Mouse (Mus musculus): ENCODE measurements around the gene Tet1. TPM values are rescaled to one million over a fixed set of nuclear protein-coding genes. Genes with fewer than 3 reads are reported as not detected.
"Not testable (repeated sequence)": the region's sequence is repeated elsewhere in the genome, so short reads cannot be mapped to it uniquely, and the experiment has no call there.

The Tet1 gene
- polyA plus RNA-seq (2015; fragmentation: Nextera tagmentation; extraction: Ambion mirVana), result 25.6 and 26.9 TPM in 2 replicates

- H3K27ac ChIP-seq; H3K9ac ChIP-seq; ATAC-seq (replicated peaks; ENCODE audit: insufficient number of reproducible peaks, insufficient read depth, low FRiP score, low read depth); H3K4me1 ChIP-seq (replicated peaks); H3K9me3 ChIP-seq (replicated peaks); H3K4me3 ChIP-seq; H3K36me3 ChIP-seq; H3K4me2 ChIP-seq; H3K27me3 ChIP-seq: not testable (repeated sequence)
- no CpG with 5 or more reads among the region's 1 CpGs for WGBS
Observed at GRCm38 (mm10) chr10:62908896-62909295, at the start of gene Tet1. TSS of gene Tet1 (minus strand) at chr10:62908996.

DNA sequence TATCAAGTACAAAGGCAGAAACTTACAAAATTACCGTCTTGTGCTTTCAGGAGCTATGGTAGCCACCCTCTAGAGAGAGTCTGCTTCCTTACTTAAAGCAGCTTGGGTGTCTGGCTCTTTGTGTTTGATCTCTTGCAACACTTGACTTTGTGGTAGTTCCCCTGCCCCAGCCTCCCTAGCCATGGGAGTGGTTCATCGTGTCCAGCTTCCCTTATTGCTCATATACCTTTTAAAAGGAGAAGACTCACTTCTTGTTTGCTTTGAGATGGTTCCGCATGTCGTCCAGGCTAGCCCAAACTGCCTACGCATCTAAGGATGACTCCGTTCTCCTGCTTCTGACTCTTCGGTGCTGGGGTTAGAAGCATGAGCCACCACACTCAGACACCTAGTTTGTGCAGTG is 39.8 kb upstream of the Tet1 start:
- H3K9ac ChIP-seq, result no peak overlapping the region
- H3K4me1 ChIP-seq (replicated peaks), result peaks cover 4% of the 10 kb centered on the region; the same call in 1 of the 2 replicates
- no peak overlapping the region for H3K4me3 ChIP-seq
- H3K9me3 ChIP-seq (replicated peaks), result no peaks in the 10 kb centered on the region
- 90% methylated on average over 7 of the region's 7 CpGs for WGBS
- H3K36me3 ChIP-seq, result peaks cover 19% of the 10 kb centered on the region; the same call in 1 of the 2 replicates
- no peak overlapping the region for H3K27ac ChIP-seq
- no peaks in the 10 kb centered on the region for H3K27me3 ChIP-seq
- ATAC-seq (replicated peaks; ENCODE audit: insufficient number of reproducible peaks, insufficient read depth, low FRiP score, low read depth), result no peak
- H3K4me2 ChIP-seq, result no peak overlapping the region

DNA sequence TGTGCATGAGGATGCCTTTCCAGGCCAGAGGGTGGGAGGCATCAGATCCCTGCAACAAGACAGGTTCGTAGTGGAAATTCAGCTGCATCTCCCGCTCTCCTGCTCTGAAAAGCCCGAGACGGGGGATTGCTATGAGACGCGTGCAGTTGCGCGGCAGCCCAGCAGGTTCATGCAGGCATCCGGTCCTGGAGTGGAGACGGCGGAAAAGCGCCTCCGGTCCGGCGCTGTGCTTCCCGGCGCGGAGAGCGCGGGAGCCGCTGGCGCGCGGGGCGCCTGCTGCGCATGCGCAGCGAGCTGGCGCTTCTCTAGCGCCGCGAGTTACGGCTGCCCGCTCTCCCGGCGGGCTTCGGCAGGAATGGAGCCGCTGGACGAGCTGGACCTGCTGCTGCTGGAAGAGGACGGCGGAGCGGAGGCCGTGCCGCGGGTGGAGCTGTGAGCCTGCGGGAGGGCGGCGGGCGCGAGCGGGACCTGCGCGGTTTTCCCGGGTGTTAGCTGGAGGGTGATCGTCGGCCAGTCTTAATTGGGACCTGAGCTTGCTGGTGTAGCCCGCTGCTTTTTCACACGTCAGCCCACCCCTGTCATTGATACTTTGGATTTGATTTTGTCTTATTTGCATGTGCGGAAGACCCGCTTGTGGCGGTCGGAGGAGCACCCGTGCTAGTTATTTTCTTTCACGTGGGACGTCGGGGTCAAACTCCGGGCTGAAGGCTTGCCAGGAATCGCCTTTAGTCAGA is 38.1 kb upstream of the Tet1 start, which contains the start of gene Dna2:
TSS of gene Dna2 (plus strand) at position 289 of the 734 bp plus-strand sequence.
- Histone ChIP-seq H3K27me3 (no peaks in the 10 kb centered on the region), H3K9me3 (replicated peaks) (no peaks in the 10 kb centered on the region), H3K27ac (peak within 1 kb of the TSS; percentile 83), H3K36me3 (peaks cover 24% of the 10 kb centered on the region), H3K4me3 (peak within 1 kb of the TSS; percentile 65), H3K9ac (peak within 1 kb of the TSS; percentile 73), H3K4me2 (peak within 1 kb of the TSS; percentile 79), H3K4me1 (replicated peaks) (peaks cover 4% of the 10 kb centered on the region; the same call in 1 of the 2 replicates)
- peak; percentile 87 for ATAC-seq (replicated peaks; ENCODE audit: insufficient number of reproducible peaks, insufficient read depth, low FRiP score, low read depth)
- WGBS, result under 1% methylated on average over 68 of the region's 68 CpGs

- no peak for ATAC-seq (replicated peaks; ENCODE audit: insufficient number of reproducible peaks, insufficient read depth, low FRiP score, low read depth)
- Histone ChIP-seq H3K4me1 (replicated peaks) (peaks cover 4% of the 10 kb centered on the region; the same call in 1 of the 2 replicates), H3K27me3 (no peaks in the 10 kb centered on the region), H3K4me3 (no peak overlapping the region), H3K9me3 (replicated peaks) (no peaks in the 10 kb centered on the region), H3K36me3 (peaks cover 21% of the 10 kb centered on the region), H3K27ac (no peak overlapping the region), H3K9ac (no peak overlapping the region), H3K4me2 (no peak overlapping the region)
- WGBS, result 80% methylated on average over 10 of the region's 10 CpGs
Observed at GRCm38 (mm10) chr10:62944975-62945580, 36.3 kb upstream of the Tet1 start.

DNA sequence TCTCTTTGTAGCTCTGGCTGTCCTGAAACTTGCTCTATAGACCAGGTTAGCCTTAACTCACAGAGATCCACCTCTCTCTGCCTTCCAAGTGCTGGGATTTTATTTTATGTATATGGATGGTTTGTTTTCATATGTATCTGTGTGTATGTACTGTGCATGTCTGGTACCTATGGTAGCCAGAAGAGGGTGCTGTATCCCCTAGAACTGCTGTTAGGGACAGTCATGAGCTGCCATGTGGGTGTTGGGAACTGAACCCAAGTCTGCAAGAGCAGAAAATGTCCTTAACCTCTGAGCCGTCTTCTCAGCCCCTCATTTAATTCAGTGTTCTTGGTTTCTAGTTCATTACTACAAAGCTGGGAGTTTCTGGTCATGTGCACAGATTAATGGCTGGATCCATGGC is 23.6 kb upstream of the Tet1 start:
- WGBS, result 89% methylated on average over 1 of the region's 1 CpGs
- no peak overlapping the region for H3K4me2 ChIP-seq
- no peak overlapping the region for H3K4me3 ChIP-seq
- no peak for ATAC-seq (replicated peaks; ENCODE audit: insufficient number of reproducible peaks, insufficient read depth, low FRiP score, low read depth)
- H3K27me3 ChIP-seq, result no peaks in the 10 kb centered on the region
- no peaks in the 10 kb centered on the region for H3K4me1 ChIP-seq (replicated peaks)
- no peak overlapping the region for H3K9ac ChIP-seq
- no peaks in the 10 kb centered on the region for H3K9me3 ChIP-seq (replicated peaks)
- no peak overlapping the region for H3K27ac ChIP-seq
- H3K36me3 ChIP-seq, result peaks cover 34% of the 10 kb centered on the region

DNA sequence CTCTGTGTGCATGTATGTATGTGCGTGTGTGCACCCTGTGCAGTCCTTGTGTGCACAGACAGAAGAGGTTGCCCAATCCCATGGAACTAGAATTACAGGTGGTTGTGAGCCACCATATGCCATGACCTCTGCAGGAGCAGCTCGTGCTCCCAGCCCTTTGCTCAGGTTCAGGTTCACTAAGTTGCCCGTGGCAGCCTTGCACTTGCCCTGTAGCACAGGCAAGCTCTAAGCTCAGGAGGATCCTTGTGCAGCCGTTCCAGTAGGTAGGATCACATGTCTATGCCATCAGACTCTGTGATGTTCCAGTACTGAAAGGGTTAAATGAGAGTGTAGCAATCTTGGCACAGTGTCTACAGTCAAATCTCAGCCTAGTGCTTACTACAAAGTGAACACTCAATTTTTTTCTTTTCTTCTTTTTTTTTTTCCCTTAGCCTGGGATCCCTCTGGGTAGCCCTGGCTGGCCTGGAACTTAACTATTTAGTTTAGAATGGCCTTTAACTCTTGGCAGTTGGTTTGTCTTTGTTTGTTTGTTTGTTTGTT is 15.4 kb upstream of the Tet1 start:
- Histone ChIP-seq H3K9ac (no peak overlapping the region), H3K36me3 (peaks cover 11% of the 10 kb centered on the region), H3K9me3 (replicated peaks) (no peaks in the 10 kb centered on the region), H3K4me2 (no peak overlapping the region), H3K4me3 (no peak overlapping the region), H3K27ac (no peak overlapping the region), H3K4me1 (replicated peaks) (peaks cover 16% of the 10 kb centered on the region), H3K27me3 (no peaks in the 10 kb centered on the region)
- ATAC-seq (replicated peaks; ENCODE audit: insufficient number of reproducible peaks, insufficient read depth, low FRiP score, low read depth), result no peak
- 91% methylated on average over 4 of the region's 4 CpGs for WGBS

- H3K4me1 ChIP-seq (replicated peaks), result peaks cover 16% of the 10 kb centered on the region
- peak overlapping the region; percentile 91 for H3K27ac ChIP-seq
- peak overlapping the region; percentile 90 for H3K4me3 ChIP-seq
- peak overlapping the region; percentile 94 for H3K9ac ChIP-seq
- no peaks in the 10 kb centered on the region for H3K9me3 ChIP-seq (replicated peaks)
- H3K36me3 ChIP-seq, result no peaks in the 10 kb centered on the region
- ATAC-seq (replicated peaks; ENCODE audit: insufficient number of reproducible peaks, insufficient read depth, low FRiP score, low read depth), result peak; percentile 63
- peak overlapping the region; percentile 91 for H3K4me2 ChIP-seq
- under 1% methylated on average over 29 of the region's 29 CpGs for WGBS
- H3K27me3 ChIP-seq, result no peaks in the 10 kb centered on the region
Observed at GRCm38 (mm10) chr10:62920766-62921156, 12.0 kb upstream of the Tet1 start.

DNA sequence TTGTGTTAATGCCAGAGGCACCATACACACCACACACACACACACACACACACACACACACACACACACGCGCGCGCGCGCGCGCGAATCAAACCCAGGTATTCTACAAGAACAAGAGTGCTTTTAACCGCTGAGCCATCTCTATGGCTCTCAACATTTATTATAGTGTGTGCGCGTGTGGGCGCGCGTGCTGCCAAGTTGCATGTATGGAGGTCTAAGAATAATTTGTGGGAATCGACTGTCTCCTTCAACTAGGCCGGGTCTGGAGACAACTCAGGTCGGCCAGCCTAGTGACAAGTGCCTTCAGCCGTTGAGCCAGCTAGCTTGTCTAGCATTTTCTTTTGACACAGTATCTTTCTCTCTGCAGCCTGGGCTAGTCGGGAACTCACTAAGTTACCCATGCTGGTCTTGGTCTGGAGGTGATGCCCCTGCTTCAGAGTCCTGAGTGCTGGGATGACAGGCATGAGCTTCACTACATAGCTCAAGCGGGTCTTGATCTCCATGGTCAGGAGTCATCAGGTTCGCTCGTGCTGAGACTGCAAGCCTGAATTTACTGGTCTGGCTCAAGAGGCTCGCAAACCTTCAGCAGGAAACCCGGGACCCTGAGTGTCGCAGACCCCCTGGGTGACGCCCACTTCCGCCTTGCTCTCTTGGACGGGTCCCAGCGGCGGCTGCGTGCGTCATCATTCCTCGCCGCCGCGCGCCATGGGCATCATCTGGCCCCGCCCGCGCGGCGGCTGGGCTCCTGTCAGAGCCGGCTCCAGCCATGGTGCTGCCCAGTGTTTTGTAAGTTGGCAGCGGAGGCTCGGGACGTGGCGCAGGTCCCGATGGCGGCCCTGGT is 11.3 kb upstream of the Tet1 start, which contains the start of gene Slc25a16:
TSS of gene Slc25a16 (plus strand) at position 709 of the 841 bp plus-strand sequence.
- H3K9me3 ChIP-seq (replicated peaks), result no peaks in the 10 kb centered on the region
- 3% methylated on average over 50 of the region's 50 CpGs for WGBS
- ATAC-seq (replicated peaks; ENCODE audit: insufficient number of reproducible peaks, insufficient read depth, low FRiP score, low read depth), result peak; percentile 97
- H3K36me3 ChIP-seq, result no peaks in the 10 kb centered on the region
- H3K4me2 ChIP-seq, result peak within 1 kb of the TSS; percentile 91
- peaks cover 16% of the 10 kb centered on the region for H3K4me1 ChIP-seq (replicated peaks)
- H3K4me3 ChIP-seq, result peak within 1 kb of the TSS; percentile 90
- H3K27me3 ChIP-seq, result no peaks in the 10 kb centered on the region
- peak within 1 kb of the TSS; percentile 91 for H3K27ac ChIP-seq
- peak within 1 kb of the TSS; percentile 94 for H3K9ac ChIP-seq

DNA sequence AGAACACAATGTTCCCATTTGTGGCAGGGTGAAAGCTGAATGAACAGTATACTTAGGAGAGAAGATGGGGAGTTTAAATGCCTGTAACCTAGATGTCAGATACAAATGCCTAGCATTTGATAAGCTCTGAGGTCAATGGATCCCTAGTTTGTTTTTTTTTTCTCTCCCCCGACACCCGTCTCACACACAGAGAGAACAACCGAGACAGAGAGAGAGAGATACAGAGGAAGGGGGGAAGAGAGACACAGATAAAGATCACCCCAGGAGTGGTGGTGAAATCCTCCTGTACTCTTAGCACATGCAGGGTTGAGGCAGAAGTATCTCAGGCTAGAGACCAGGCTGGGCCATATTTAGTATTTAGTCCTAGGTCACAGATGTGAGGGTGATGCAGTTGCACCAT is 10.2 kb upstream of the Tet1 start:
- ATAC-seq (replicated peaks; ENCODE audit: insufficient number of reproducible peaks, insufficient read depth, low FRiP score, low read depth), result no peak

DNA sequence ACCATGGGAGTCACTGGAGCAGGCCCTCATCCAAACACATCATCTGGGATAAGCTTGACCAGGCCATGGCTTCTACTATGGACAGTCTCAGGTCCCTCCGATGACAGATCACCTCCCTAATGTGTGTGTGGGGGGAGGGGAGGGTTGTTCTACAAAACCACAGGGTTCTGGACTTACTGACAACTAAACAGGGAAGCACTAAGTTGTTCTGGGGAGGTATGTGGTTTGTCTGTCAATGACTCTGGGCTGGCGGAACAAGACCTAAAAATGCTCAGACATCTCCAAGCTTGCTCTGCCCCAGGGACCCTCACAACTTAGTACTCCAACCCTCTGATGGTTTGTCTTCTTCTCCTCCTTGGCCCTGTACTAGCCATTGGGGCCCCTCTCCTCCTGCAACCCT is 2.3 kb upstream of the Tet1 start:
- Histone ChIP-seq H3K27me3 (no peaks in the 10 kb centered on the region), H3K4me1 (replicated peaks) (no peaks in the 10 kb centered on the region), H3K27ac (no peak overlapping the region), H3K36me3 (no peaks in the 10 kb centered on the region), H3K4me2 (no peak overlapping the region), H3K4me3 (no peak overlapping the region), H3K9ac (no peak overlapping the region), H3K9me3 (replicated peaks) (no peaks in the 10 kb centered on the region)
- ATAC-seq (replicated peaks; ENCODE audit: insufficient number of reproducible peaks, insufficient read depth, low FRiP score, low read depth), result no peak
- WGBS, result 69% methylated on average over 2 of the region's 2 CpGs

More for the DNA sequence above, 10.2 kb upstream of the Tet1 start:
- peaks cover 16% of the 10 kb centered on the region for H3K4me1 ChIP-seq (replicated peaks)
- no peaks in the 10 kb centered on the region for H3K36me3 ChIP-seq
- no peak overlapping the region for H3K4me2 ChIP-seq
- no peak overlapping the region for H3K4me3 ChIP-seq
- H3K9ac ChIP-seq, result no peak overlapping the region
- H3K9me3 ChIP-seq (replicated peaks), result no peaks in the 10 kb centered on the region
- H3K27ac ChIP-seq, result no peak overlapping the region
- no peaks in the 10 kb centered on the region for H3K27me3 ChIP-seq
- WGBS, result 62% methylated on average over 3 of the region's 3 CpGs

- Histone ChIP-seq H3K4me3 (no peak overlapping the region), H3K4me2 (no peak overlapping the region), H3K9ac (no peak overlapping the region), H3K27me3 (no peaks in the 10 kb centered on the region), H3K27ac (no peak overlapping the region), H3K9me3 (replicated peaks) (no peaks in the 10 kb centered on the region), H3K4me1 (replicated peaks) (no peaks in the 10 kb centered on the region), H3K36me3 (no peaks in the 10 kb centered on the region)
- WGBS, result 81% methylated on average over 7 of the region's 7 CpGs
- ATAC-seq (replicated peaks; ENCODE audit: insufficient number of reproducible peaks, insufficient read depth, low FRiP score, low read depth), result no peak
Observed at GRCm38 (mm10) chr10:62906336-62906735, 2.5 kb downstream of the Tet1 start.

Measured in heart, embryonic 15.5 days (tissue).